ENCODE assay signal across 8 mouse cellular contexts in genomic region chr9:99994285-99995144, GRCm38 (mm10).
DNase-seq lines count a peak whose midpoint lies in the region; ATAC-seq lines count a peak whose summit lies in the region.

No protein-coding gene starts in this region.

- peak overlapping the region; percentile 36 for H3K4me3 ChIP-seq in forebrain, embryonic 16.5 days (replicated peaks; ENCODE audit: low read length)
- 0 out of 2 replicates have a peak overlapping the region, but pooled peaks have one; percentile 14 for H3K4me3 ChIP-seq in limb, embryonic 11.5 days (ENCODE audit: low read depth, low read length)
- H3K4me3 ChIP-seq in stomach, embryonic 14.5 days (ENCODE audit: low read depth, low read length), result no peak overlapping the region

- intact Hi-C loops in left cerebral cortex, postnatal 4 days (cut with DNase I), result no loop called here

- H3K4me1 ChIP-seq in forebrain, embryonic 16.5 days (replicated peaks; ENCODE audit: control insufficient read depth, insufficient read depth, low read length), result peaks cover 14% of the 10 kb centered on the region
- H3K4me1 ChIP-seq in limb, embryonic 11.5 days (ENCODE audit: control insufficient read depth, insufficient read depth, low read length), result peaks cover 3% of the 10 kb centered on the region; the same call in 1 of the 2 replicates
- no peaks in the 10 kb centered on the region for H3K4me1 ChIP-seq in stomach, embryonic 14.5 days (ENCODE audit: control insufficient read depth, insufficient read depth, low read length)

- no peaks in the 10 kb centered on the region for H3K36me3 ChIP-seq in forebrain, embryonic 16.5 days (ENCODE audit: control insufficient read depth, insufficient read depth)
- H3K36me3 ChIP-seq in limb, embryonic 11.5 days (ENCODE audit: control insufficient read depth, insufficient read depth, low read length), result no peaks in the 10 kb centered on the region
- no peaks in the 10 kb centered on the region for H3K36me3 ChIP-seq in stomach, embryonic 14.5 days (ENCODE audit: control insufficient read depth, insufficient read depth, low read length)

- DNase-seq in left cerebral cortex, postnatal 4 days, result peak; percentile 67
- no peak for DNase-seq in left cerebral cortex, adult 11 months (ENCODE audit: low spot score)
- peak; percentile 57 for DNase-seq in limb, embryonic 11.5 days (ENCODE audit: low spot score)
- DNase-seq in ovary, postnatal 14 days (ENCODE audit: low spot score), result no peak
- no peak for DNase-seq in lung, postnatal 4 days
- DNase-seq in ovary, postnatal 36 days (ENCODE audit: low spot score), result no peak

- ATAC-seq in forebrain, embryonic 16.5 days, result peak; percentile 88
- no peak for ATAC-seq in limb, embryonic 11.5 days (ENCODE audit: insufficient number of reproducible peaks, low FRiP score, low TSS enrichment, low read depth)
- ATAC-seq in stomach, embryonic 14.5 days (ENCODE audit: insufficient number of reproducible peaks, insufficient read depth, low FRiP score, low read depth), result no peak

- H3K27me3 ChIP-seq in forebrain, embryonic 16.5 days (replicated peaks; ENCODE audit: control insufficient read depth, insufficient read depth, low read length), result peaks cover 10% of the 10 kb centered on the region
- H3K27me3 ChIP-seq in limb, embryonic 11.5 days (ENCODE audit: control insufficient read depth, insufficient read depth, low read length), result 0 out of 2 replicates have a peak, but pooled peaks cover 4% of the 10 kb centered on the region
- H3K27me3 ChIP-seq in stomach, embryonic 14.5 days (ENCODE audit: control insufficient read depth, insufficient read depth, low read length), result no peaks in the 10 kb centered on the region

- H3K9ac ChIP-seq in forebrain, embryonic 16.5 days (replicated peaks; ENCODE audit: low read depth, low read length), result peak overlapping the region; percentile 33
- H3K9ac ChIP-seq in limb, embryonic 11.5 days (ENCODE audit: low read length), result no peak overlapping the region
- no peak overlapping the region for H3K9ac ChIP-seq in stomach, embryonic 14.5 days (replicated peaks; ENCODE audit: low read depth, low read length)

- H3K4me2 ChIP-seq in forebrain, embryonic 16.5 days (ENCODE audit: low read length), result peak overlapping the region; percentile 62
- peak overlapping the region; percentile 51 for H3K4me2 ChIP-seq in limb, embryonic 11.5 days (ENCODE audit: low read depth, severe bottlenecking)
- H3K4me2 ChIP-seq in stomach, embryonic 14.5 days (replicated peaks; ENCODE audit: low read depth, low read length), result peak overlapping the region; percentile 13; the same call in 1 of the 2 replicates

- no peak overlapping the region for H3K27ac ChIP-seq in forebrain, embryonic 16.5 days (ENCODE audit: low read length)
- no peak overlapping the region for H3K27ac ChIP-seq in limb, embryonic 11.5 days (replicated peaks; ENCODE audit: low read depth, low read length)
- H3K27ac ChIP-seq in stomach, embryonic 14.5 days (ENCODE audit: low read length), result no peak overlapping the region

- WGBS in forebrain, embryonic 16.5 days, result under 1% methylated on average over 30 of the region's 30 CpGs
- under 1% methylated on average over 30 of the region's 30 CpGs for WGBS in limb, embryonic 11.5 days
- WGBS in stomach, embryonic 14.5 days, result 2% methylated on average over 30 of the region's 30 CpGs

- no peaks in the 10 kb centered on the region for H3K9me3 ChIP-seq in forebrain, embryonic 16.5 days (ENCODE audit: control insufficient read depth, low read length)
- no peaks in the 10 kb centered on the region for H3K9me3 ChIP-seq in limb, embryonic 11.5 days (ENCODE audit: control insufficient read depth, low read length)
- H3K9me3 ChIP-seq in stomach, embryonic 14.5 days (ENCODE audit: control insufficient read depth, low read depth, low read length), result no peaks in the 10 kb centered on the region

Comparison
In these comparisons a context has a peak if more than half of its experiments do, and no peak if none do; other contexts are left out.
1. DNase-seq: peak in left cerebral cortex, postnatal 4 days (single experiment) and limb, embryonic 11.5 days (single experiment); none in left cerebral cortex, adult 11 months (single experiment), ovary, postnatal 14 days (single experiment), lung, postnatal 4 days (0 of 2) and ovary, postnatal 36 days (single experiment).
2. Peak in every context shown above with its lines, with median percentiles within 50 percentile points of each other: H3K4me2 ChIP-seq.